Mouse (Mus musculus) granulocyte monocyte progenitor cell, adult 5-6 weeks (primary cell): Measurements from ENCODE around the gene Eef1e1. TPM values are rescaled to one million over a fixed set of nuclear protein-coding genes. Genes with fewer than 3 reads are reported as not detected.
A peak's percentile ranks its signal among the peaks of the same experiment; 100 is the strongest.
"Not testable (repeated sequence)": the region's sequence is repeated elsewhere in the genome, so short reads cannot be mapped to it uniquely, and the experiment has no call there.

Source experiments
- ATAC-seq: replicated peaks from 2 replicates; pipeline ENCODE4 v1.8.0; 2016; ENCODE audit warnings: mild to moderate bottlenecking, moderate TSS enrichment, inconsistent platforms; ENCODE audit not compliant: poor library complexity, severe bottlenecking
- total RNA-seq, 2 experiments: library from RNA; stranded (forward) in 1 of 2; stranded (reverse) in 1 of 2; fragments of 200-712, 200-1000 nt in 1 of 2; fragments of >200 nt in 1 of 2; fragmentation: Nextera tagmentation in 1 of 2; gene quantifications; 2 replicates each; pipeline ENCODE4 v1.2.3; 2014 to 2017

Gene Eef1e1
- total RNA-seq (2014; fragmentation: Nextera tagmentation) (37.2 and 57.7 TPM in 2 replicates), total RNA-seq (2017) (46.8 and 50.7 TPM in 2 replicates)

- ATAC-seq = peak; percentile 97
Observed at GRCm38 (mm10) chr13:38658528-38659280, at the start of gene Eef1e1. Gene Eef1e1, minus strand, starts transcription at chr13:38659058.

- no peak for ATAC-seq
Observed at GRCm38 (mm10) chr13:38690845-38691244, 32.0 kb upstream of the Eef1e1 start.

- no peak for ATAC-seq
Observed at GRCm38 (mm10) chr13:38690028-38690427, 31.2 kb upstream of the Eef1e1 start.

GRCm38 (mm10) chr13:38688761-38689160 lies 29.9 kb upstream of the Eef1e1 start:
- no peak for ATAC-seq

GRCm38 (mm10) chr13:38672336-38672735 lies 13.5 kb upstream of the Eef1e1 start:
- no peak for ATAC-seq

GRCm38 (mm10) chr13:38671451-38671850 lies 12.6 kb upstream of the Eef1e1 start:
- ATAC-seq = not testable (repeated sequence)

GRCm38 (mm10) chr13:38670051-38670450 lies 11.2 kb upstream of the Eef1e1 start:
- ATAC-seq = no peak

GRCm38 (mm10) chr13:38668514-38668913 lies 9.7 kb upstream of the Eef1e1 start:
- ATAC-seq = peak; percentile 79

- no peak for ATAC-seq
Observed at GRCm38 (mm10) chr13:38664753-38665152, 5.9 kb upstream of the Eef1e1 start.

GRCm38 (mm10) chr13:38659524-38660136 lies 772 bp upstream of the Eef1e1 start:
- no peak for ATAC-seq

GRCm38 (mm10) chr13:38657865-38658264 lies 993 bp downstream of the Eef1e1 start:
- no peak for ATAC-seq

GRCm38 (mm10) chr13:38650292-38650691 lies 8.6 kb downstream of the Eef1e1 start:
- no peak for ATAC-seq

GRCm38 (mm10) chr13:38649069-38649468 lies 9.8 kb downstream of the Eef1e1 start:
- ATAC-seq = no peak

GRCm38 (mm10) chr13:38641414-38641813 lies 17.4 kb downstream of the Eef1e1 start:
- no peak for ATAC-seq

- no peak for ATAC-seq
Observed at GRCm38 (mm10) chr13:38640961-38641360, 17.9 kb downstream of the Eef1e1 start.

- no peak for ATAC-seq
Observed at GRCm38 (mm10) chr13:38638694-38639093, 20.2 kb downstream of the Eef1e1 start.

- ATAC-seq = peak; percentile 97
Observed at GRCm38 (mm10) chr13:38634800-38635269, 24.0 kb downstream of the Eef1e1 start, which contains the start of gene Bloc1s5. Gene Bloc1s5, minus strand, starts transcription at chr13:38635109.

GRCm38 (mm10) chr13:38634256-38634799 lies 24.5 kb downstream of the Eef1e1 start:
- peak; percentile 30; the same call in 1 of the 2 replicates for ATAC-seq

GRCm38 (mm10) chr13:38633287-38634000 lies 25.4 kb downstream of the Eef1e1 start:
- no peak for ATAC-seq

- no peak for ATAC-seq
Observed at GRCm38 (mm10) chr13:38632556-38632955, 26.3 kb downstream of the Eef1e1 start.

GRCm38 (mm10) chr13:38626229-38626525 lies 32.7 kb downstream of the Eef1e1 start:
- no peak for ATAC-seq
